Mouse (Mus musculus) monocyte, adult 59 days (primary cell): Measurements from ENCODE around the gene Mlst8. TPM values are rescaled to one million over a fixed set of nuclear protein-coding genes. Genes with fewer than 3 reads are reported as not detected.

Experiments used
- total RNA-seq, 2 experiments: library from RNA; stranded (reverse); gene quantifications; one replicate each; pipeline ENCODE4 v1.2.4; 2023

Gene Mlst8
- 10 to 100 TPM; 19.4 to 24.9 TPM for total RNA-seq

GRCm38 (mm10) chr17:24478663-24479380 lies at the start of gene Mlst8:
Mlst8 (minus strand) TSS chr17:24479078.

GRCm38 (mm10) chr17:24527723-24528559 lies 49.1 kb upstream of the Mlst8 start, which contains the start of gene Traf7:
Traf7 (minus strand) TSS chr17:24527938.

GRCm38 (mm10) chr17:24488186-24488661 lies 9.3 kb upstream of the Mlst8 start, which contains the start of gene Caskin1:
Caskin1 (plus strand) TSS chr17:24488601.

GRCm38 (mm10) chr17:24473612-24474275 lies 5.1 kb downstream of the Mlst8 start, which contains the start of gene Bricd5:
Bricd5 (plus strand) TSS chr17:24473884.

GRCm38 (mm10) chr17:24469910-24470602 lies 8.8 kb downstream of the Mlst8 start, which contains the start of the genes E4f1 and Pgp:
E4f1 (minus strand) TSS chr17:24470313.
Pgp (plus strand) TSS chr17:24470392.

GRCm38 (mm10) chr17:24442632-24443155 lies 36.2 kb downstream of the Mlst8 start, which contains the start of gene Dnase1l2:
Dnase1l2 (minus strand) TSS chr17:24443105.

GRCm38 (mm10) chr17:24426471-24427169 lies 52.3 kb downstream of the Mlst8 start, which contains the start of gene Eci1:
Eci1 (plus strand) TSS chr17:24426641.

Other genes starting within 250 kb of the Mlst8 start
- 10 to 100 TPM; 15.7 to 16.9 TPM for gene Ccnf, start 227.6 kb downstream of the Mlst8 start, total RNA-seq
- gene Abca17, start 128.0 kb downstream of the Mlst8 start, total RNA-seq = under 1 TPM; 0.26 to 0.27 TPM
- gene Abca3, start 127.1 kb downstream of the Mlst8 start, total RNA-seq = 10 to 100 TPM; 75.4 to 76.2 TPM
- 10 to 100 TPM; 82.6 to 84.4 TPM for gene Rnps1, start 64.5 kb downstream of the Mlst8 start, total RNA-seq
- 10 to 100 TPM; 20.9 to 22.4 TPM for gene Eci1, start 52.4 kb downstream of the Mlst8 start, total RNA-seq
- 1 to 10 TPM; 2.4 to 3.3 TPM for gene Dnase1l2, start 36.0 kb downstream of the Mlst8 start, total RNA-seq
- gene E4f1, start 8.8 kb downstream of the Mlst8 start, total RNA-seq = 10 to 100 TPM; 37.7 to 43.5 TPM
- 10 to 100 TPM; 14.8 to 18.7 TPM for gene Pgp, start 8.7 kb downstream of the Mlst8 start, total RNA-seq
- gene Bricd5, start 5.2 kb downstream of the Mlst8 start, total RNA-seq = not detected
- gene Caskin1, start 9.5 kb upstream of the Mlst8 start, total RNA-seq = not detected
- gene Traf7, start 48.9 kb upstream of the Mlst8 start, total RNA-seq = 100 to 1,000 TPM; 141 to 154 TPM
- 1 to 10 TPM in 1 of 2 experiments, under 1 TPM in 1; 0.58 to 1.6 TPM for gene Rab26, start 55.1 kb upstream of the Mlst8 start, total RNA-seq
- gene Pkd1, start 70.8 kb upstream of the Mlst8 start, total RNA-seq = 10 to 100 TPM; 41.4 to 46.0 TPM
- gene Tsc2, start 153.6 kb upstream of the Mlst8 start, total RNA-seq = 10 to 100 TPM; 68.8 to 75.5 TPM
- 1 to 10 TPM; 1.7 to 2.5 TPM for gene Nthl1, start 153.6 kb upstream of the Mlst8 start, total RNA-seq
- gene Slc9a3r2, start 171.2 kb upstream of the Mlst8 start, total RNA-seq = 1 to 10 TPM; 2.1 to 2.9 TPM
- not detected for gene Npw, start 179.4 kb upstream of the Mlst8 start, total RNA-seq
- gene Zfp598, start 190.6 kb upstream of the Mlst8 start, total RNA-seq = 10 to 100 TPM; 46.6 to 48.8 TPM
- gene Syngr3, start 210.9 kb upstream of the Mlst8 start, total RNA-seq = not detected
- gene Gfer, start 217.1 kb upstream of the Mlst8 start, total RNA-seq = 10 to 100 TPM; 15.5 to 18.1 TPM
- 1 to 10 TPM; 3.4 to 5.3 TPM for gene Noxo1, start 217.2 kb upstream of the Mlst8 start, total RNA-seq
- 10 to 100 TPM; 16.1 to 22.1 TPM for gene Tbl3, start 228.6 kb upstream of the Mlst8 start, total RNA-seq
- gene Rnf151, start 239.0 kb upstream of the Mlst8 start, total RNA-seq = not detected
- 100 to 1,000 TPM; 714 to 754 TPM for gene Rps2, start 239.0 kb upstream of the Mlst8 start, total RNA-seq
- gene Ndufb10, start 245.4 kb upstream of the Mlst8 start, total RNA-seq = 100 to 1,000 TPM in 1 of 2 experiments, 10 to 100 TPM in 1; 70.4 to 102 TPM
- 1 to 10 TPM; 1.6 to 3.7 TPM for gene Rpl3l, start 248.7 kb upstream of the Mlst8 start, total RNA-seq